Mouse (Mus musculus): ENCODE measurements around the gene Anks1b.
"Not testable (repeated sequence)": the region's sequence is repeated elsewhere in the genome, so short reads cannot be mapped to it uniquely, and the experiment has no call there.

The Anks1b gene

DNA sequence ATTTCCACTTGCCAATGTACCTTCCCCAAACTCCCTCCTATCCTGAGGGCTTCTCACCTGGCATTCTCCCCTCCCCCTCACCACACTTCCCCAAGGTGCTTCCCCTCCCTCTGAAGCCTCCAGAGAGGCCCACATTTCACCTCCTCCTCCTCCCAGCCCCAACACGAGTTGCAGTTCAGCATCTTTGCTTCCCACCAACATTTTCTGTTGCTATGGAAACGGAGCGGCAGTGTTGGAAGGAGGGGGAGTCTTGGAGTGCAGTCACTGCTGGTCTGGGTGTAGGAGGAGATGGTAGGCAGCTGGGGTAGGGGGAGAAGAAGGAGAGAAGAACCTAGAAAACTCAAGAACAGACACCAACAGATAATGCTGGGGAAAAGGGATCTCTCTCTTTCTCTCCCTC is 722.8 kb downstream of the Anks1b start:
- peak; percentile 34 for DNase-seq

DNA sequence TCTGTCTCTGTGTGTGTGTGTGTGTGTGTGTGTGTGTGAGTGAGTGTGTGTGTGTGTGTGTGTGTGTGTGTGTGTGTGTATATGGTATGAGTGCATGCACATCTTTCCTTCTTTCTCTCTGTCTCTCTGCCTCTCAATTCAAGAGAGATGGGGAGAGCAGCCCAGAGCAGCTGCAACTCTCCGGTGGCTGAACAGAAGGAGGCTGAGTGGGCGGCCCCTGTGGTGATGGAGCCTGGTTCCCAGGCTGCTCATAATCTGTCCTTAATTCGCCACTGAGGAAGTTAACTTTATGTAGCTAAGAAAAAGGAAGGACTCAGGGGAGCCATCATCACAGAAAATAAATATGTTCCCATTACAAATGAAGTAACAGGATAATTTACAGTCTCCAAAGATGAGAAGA is 723.3 kb downstream of the Anks1b start:
- peak; percentile 54 for DNase-seq

GRCm38 (mm10) chr10:90599149-90599548 is 725.8 kb downstream of the Anks1b start:
- DNase-seq: no peak

GRCm38 (mm10) chr10:90599726-90600531 is 726.6 kb downstream of the Anks1b start:
- peak; percentile 91 for DNase-seq

GRCm38 (mm10) chr10:90607586-90607985 is 734.3 kb downstream of the Anks1b start:
- no peak for DNase-seq

DNA sequence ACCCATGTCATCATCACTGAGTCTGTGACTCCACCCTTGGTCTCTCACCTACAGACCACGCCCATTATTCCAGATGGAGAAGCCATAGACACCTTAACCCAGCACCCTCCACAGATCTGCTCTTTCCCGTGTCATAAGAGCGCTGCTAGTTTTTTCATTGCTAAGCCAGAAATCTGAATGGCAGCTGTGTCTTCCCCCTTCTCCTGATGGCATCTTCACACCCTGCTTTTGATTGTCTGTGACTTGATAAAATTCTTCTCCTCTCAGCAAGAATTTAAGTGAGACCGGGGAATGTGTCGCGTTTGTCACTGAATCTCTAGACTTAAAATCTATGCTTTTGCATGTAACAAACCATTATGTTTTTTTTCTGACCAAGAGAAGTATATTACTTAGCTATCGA is 736.1 kb downstream of the Anks1b start:
- DNase-seq: no peak

DNA sequence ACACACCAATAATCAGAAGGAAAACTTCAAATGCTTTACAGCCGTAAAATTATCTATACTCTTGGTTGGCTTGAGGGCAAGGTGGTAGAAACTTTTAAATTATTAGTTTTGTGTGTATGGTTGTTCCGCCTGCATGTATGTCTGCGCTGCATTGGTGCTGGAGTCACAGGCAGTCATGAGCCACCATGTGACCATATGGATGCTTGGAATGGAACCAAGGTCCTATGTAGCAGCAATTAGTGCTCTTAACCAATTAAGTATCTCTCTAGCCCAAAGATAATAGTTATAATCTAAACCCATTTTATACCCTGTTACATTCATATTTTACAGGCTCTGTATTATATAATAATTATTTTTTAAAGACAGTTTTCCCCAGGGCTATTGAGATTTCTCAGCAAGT is 739.7 kb downstream of the Anks1b start:
- no peak for DNase-seq

- DNase-seq: no peak
Observed at GRCm38 (mm10) chr10:90615196-90615595, 741.9 kb downstream of the Anks1b start.

DNA sequence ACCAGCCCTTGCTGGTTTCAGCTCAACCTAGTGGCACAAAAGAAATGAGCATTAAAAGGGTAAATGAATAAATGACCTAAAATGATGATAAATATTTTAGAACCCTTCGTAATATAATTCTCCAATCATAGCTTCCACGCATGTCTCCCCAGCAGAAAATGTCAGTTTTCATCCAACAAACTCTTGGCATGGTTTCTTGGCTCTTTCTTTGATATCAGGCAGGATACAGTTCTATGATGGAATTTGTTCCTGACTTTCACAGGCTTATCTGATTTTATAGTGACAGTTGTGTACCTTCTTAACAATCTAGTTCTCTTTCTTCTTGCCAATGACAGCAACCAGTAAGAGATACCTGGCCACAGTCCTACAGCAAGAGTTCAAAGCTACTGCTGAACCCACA is 743.3 kb downstream of the Anks1b start:
- DNase-seq: no peak

DNA sequence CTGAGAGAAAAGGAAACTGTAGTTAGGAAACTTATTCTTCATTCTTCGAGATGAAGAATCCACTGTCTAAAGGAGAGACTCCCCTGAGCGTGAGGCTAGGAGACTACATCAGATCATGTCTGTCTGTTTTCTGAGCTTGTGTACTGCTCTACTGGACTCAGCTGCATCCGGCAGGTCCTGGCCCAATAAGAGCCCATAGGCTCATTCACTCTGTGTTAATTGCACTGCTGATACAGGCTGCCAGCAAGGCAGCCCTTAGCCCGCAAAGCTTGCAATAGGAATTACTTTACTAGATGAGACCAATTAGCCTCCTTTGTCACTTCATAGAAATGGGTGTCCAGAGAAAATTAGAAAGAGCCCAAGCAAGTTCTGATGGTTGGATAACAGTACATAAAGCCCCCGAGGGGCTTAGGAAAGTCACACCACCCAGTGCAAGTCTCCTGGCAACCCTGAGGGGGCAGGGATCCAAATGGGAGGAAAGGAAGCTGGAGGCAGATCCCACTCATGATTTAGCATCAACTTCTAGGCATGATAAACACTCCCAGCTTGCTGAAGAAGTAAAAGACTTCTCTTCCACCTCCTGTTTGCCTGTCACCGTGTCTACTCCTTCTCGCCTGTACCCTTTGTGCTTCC is 744.5 kb downstream of the Anks1b start:
- no peak for DNase-seq

DNA sequence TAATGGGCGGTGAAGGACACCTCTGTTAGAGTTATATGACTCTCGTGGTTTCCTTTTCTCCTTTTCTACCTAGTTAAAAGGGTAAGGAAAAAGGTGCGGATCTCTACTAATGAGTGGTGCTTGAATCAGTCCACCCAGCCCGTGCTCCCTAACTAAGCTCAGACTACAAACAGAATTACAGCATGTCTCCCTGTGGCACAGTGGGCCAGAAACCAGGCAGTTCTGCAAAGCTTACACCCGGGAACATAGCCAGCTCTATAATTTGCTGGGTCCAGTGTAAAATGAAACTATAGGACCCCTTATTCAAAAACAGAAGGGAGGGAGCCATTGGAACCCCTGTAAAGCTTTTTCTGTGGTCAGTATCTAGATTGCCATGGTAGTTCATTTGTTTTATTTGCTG is 754.2 kb downstream of the Anks1b start:
- no peak for DNase-seq

- DNase-seq: no peak
Observed at GRCm38 (mm10) chr10:90630099-90630698, 756.9 kb downstream of the Anks1b start.

DNA sequence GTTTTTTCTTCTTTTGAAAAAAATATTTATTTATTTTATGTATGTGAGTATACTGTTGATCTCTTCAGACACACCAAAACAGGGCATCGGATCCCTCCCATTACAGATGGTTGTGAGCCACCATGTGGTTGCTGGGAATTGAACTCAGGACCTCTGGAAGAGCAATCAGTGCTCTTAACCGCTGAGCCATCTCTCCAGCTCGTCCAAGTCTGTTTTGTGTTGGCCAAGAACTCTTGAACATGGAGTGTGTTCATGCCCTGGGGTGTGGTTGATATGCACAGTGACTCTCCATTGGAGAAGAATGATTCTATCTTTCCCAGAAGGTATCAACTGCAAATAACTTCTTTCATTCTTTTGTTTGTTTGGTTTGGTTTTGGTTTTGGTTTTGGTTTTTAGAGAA is 757.5 kb downstream of the Anks1b start:
- DNase-seq: not testable (repeated sequence)

GRCm38 (mm10) chr10:90637352-90637751 is 764.0 kb downstream of the Anks1b start:
- no peak for DNase-seq

DNA sequence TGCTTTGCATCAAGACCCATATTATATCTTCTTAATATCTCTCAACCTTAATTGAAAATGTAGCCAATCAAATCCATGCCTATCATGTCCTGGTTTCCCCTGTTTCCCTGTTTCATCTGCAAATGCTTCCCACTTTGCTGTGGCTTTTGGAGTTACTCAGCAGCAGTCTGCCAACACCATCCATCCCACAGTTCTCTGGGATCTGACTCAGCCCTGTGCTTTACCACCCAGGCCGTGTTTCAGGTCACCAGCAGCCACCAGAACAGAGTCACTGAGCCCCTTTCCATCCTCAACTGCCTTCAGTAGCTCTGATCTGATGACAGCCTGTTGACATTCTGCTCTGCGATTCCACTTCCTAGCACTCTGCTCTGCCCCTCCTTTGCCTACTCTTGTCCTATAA is 776.4 kb downstream of the Anks1b start:
- DNase-seq: no peak

DNA sequence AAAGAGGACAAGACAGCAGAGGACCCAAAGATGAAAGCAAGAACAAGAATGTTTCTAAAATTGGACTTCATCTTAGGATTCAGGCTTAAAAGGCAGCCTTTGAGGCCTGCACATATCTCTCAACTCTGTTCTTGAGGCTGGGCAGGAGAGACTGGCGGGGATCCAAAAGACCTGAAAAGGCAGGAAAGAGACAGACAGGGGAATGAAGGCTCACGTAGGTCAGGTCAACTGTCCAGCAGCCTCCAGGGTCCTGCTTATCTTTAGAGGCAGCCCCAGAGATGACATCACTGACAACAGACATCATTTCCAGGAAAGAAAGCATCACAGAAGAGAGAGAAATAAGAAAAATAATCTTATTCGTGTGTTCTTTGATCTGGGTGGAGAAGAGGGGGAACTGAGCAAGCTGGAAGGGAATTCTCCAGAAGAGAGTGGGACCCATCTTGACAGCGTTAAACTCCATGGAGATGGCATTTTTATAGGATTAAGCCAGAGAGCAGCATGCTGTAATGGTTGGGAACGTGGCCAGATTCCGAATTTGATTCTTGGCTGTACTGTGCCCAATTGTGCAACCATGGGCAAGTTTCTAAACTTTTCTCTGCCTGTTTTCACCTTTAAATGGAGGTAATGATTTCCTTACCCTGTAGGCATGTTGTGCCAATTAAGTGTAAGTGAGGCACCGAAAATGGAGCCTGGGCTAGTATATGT is 784.3 kb downstream of the Anks1b start:
- DNase-seq: peak; percentile 62

DNA sequence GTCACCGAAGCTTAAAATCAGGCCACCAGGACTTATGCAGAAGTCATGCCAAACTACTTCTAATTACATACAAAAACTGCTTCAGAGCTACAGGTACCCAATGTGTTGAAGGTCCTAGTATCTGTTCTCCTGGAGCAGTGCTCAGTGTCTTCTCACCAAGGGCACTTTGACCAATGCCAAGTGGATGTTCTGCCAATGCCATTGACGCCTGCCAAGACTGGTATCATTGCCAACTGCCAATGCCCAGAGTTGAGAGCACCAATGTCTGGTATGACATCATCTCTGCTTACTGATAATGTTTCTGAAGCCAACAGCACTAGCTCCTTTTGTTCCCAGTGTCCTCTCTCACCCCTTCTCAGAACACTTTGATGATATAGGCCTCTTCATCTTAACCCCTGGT is 793.4 kb downstream of the Anks1b start:
- peak; percentile 98 for DNase-seq

- no peak for DNase-seq
Observed at GRCm38 (mm10) chr10:90670291-90670690, 797.0 kb downstream of the Anks1b start.

- DNase-seq: peak; percentile 83
Observed at GRCm38 (mm10) chr10:90672135-90672534, 798.8 kb downstream of the Anks1b start.

GRCm38 (mm10) chr10:90674362-90674761 is 801.1 kb downstream of the Anks1b start:
- no peak for DNase-seq

- no peak for DNase-seq
Observed at GRCm38 (mm10) chr10:90677421-90677820, 804.1 kb downstream of the Anks1b start.

GRCm38 (mm10) chr10:90679713-90680470 is 806.6 kb downstream of the Anks1b start:
- no peak for DNase-seq

DNA sequence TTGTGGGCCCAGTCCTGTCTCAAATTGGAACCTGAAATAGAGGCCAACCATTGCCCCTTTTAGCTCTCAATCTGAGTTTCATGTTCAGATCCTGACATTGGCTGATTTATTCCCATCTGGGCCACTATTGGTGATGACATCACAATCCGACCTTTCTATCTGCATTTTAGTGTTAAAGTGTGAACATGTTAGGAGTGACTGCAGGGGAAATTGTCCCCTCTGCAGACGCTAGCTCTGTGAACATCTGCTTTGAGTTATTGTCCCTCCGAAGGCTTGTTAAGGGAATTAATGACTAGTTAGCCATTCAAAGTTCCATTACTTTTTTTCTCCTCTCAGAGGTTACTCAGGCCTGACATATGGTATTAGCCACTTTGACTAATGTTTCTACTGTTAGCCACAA is 810.5 kb downstream of the Anks1b start:
- no peak for DNase-seq
